Mouse (Mus musculus): ENCODE data around the gene Laptm5. TPM values are rescaled to one million over a fixed set of nuclear protein-coding genes. Genes with fewer than 3 reads are reported as not detected.

Laptm5 gene
- total and polyA plus RNA-seq, 2 experiments from 2014 or later = 28.2 to 36.2 TPM

GRCm38 (mm10) chr4:130914527-130914926 is 1.6 kb downstream of the Laptm5 start:
- Histone ChIP-seq H3K4me3 (ENCODE audit: low read depth, low read length) (no peak overlapping the region), H3K27me3 (ENCODE audit: insufficient read depth, low read length) (no peaks in the 10 kb centered on the region), H3K27ac (ENCODE audit: low read depth, low read length) (no peak overlapping the region), H3K9ac (replicated peaks; ENCODE audit: low read length, poor library complexity, severe bottlenecking) (no peak overlapping the region), H3K36me3 (ENCODE audit: insufficient read depth, low read length) (no peaks in the 10 kb centered on the region), H3K4me2 (ENCODE audit: low read depth, low read length, poor library complexity, severe bottlenecking) (no peak overlapping the region), H3K4me1 (ENCODE audit: insufficient read depth, low read length) (no peaks in the 10 kb centered on the region), H3K9me3 (ENCODE audit: low read length) (no peaks in the 10 kb centered on the region)
- 72% methylated on average over 7 of the region's 7 CpGs for WGBS
- ATAC-seq (ENCODE audit: low FRiP score) (no peak), DNase-seq (ENCODE audit: low spot score) (no peak)
- no peak for TF ChIP-seq CTCF (IDR thresholded peaks at IDR 0.05)

DNA sequence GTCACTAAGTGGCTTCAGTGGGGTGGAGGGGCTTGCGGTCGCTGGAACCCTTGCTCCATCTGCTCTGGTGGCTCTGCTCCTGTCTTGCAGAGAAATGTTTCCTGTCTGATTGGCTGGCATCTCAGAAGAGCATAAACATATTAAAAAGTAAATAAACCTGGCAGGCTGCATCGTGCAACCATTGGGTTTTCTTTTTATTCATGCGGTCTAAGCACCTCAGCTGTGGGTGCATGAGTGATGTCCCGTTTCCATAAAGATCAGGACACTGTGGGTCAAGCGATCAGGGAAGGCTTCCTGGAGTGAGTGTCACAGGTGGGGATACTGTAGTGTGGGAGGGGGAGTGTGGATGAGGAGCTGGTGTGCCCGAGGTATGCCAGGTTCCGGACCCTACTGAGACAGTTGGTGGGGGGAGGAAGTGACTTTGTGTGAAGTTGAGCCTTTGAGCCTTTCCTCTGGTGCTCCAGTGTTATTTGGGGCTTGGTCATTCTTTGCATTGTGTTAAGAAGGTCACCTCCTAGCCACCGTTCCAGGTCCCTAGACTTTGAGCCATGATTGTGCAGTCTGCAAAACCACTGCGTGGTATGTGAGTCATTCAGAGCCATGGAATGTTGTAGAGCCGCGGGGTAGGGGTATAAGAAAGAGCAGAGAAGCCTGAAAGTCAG is 2.2 kb downstream of the Laptm5 start:
- WGBS = 80% methylated on average over 12 of the region's 12 CpGs
- no peaks in the 10 kb centered on the region for H3K27me3 ChIP-seq (ENCODE audit: insufficient read depth, low read length)

GRCm38 (mm10) chr4:130915668-130916035 is 2.7 kb downstream of the Laptm5 start:
- Histone ChIP-seq H3K4me1 (ENCODE audit: insufficient read depth, low read length) (no peaks in the 10 kb centered on the region), H3K9ac (replicated peaks; ENCODE audit: low read length, poor library complexity, severe bottlenecking) (no peak overlapping the region), H3K27ac (ENCODE audit: low read depth, low read length) (no peak overlapping the region), H3K36me3 (ENCODE audit: insufficient read depth, low read length) (no peaks in the 10 kb centered on the region), H3K27me3 (ENCODE audit: insufficient read depth, low read length) (no peaks in the 10 kb centered on the region), H3K9me3 (ENCODE audit: low read length) (no peaks in the 10 kb centered on the region), H3K4me3 (ENCODE audit: low read depth, low read length) (no peak overlapping the region), H3K4me2 (ENCODE audit: low read depth, low read length, poor library complexity, severe bottlenecking) (no peak overlapping the region)
- WGBS = 52% methylated on average over 7 of the region's 7 CpGs
- DNase-seq (ENCODE audit: low spot score) = no peak
- no peak for ATAC-seq (ENCODE audit: low FRiP score)
- no peak for TF ChIP-seq CTCF (IDR thresholded peaks at IDR 0.05)

More for the DNA sequence above, 2.2 kb downstream of the Laptm5 start:
- H3K27ac ChIP-seq (ENCODE audit: low read depth, low read length) = no peak overlapping the region
- no peak overlapping the region for H3K4me2 ChIP-seq (ENCODE audit: low read depth, low read length, poor library complexity, severe bottlenecking)
- DNase-seq (ENCODE audit: low spot score) (no peak), ATAC-seq (ENCODE audit: low FRiP score) (no peak)
- no peaks in the 10 kb centered on the region for H3K4me1 ChIP-seq (ENCODE audit: insufficient read depth, low read length)
- no peak overlapping the region for H3K4me3 ChIP-seq (ENCODE audit: low read depth, low read length)
- H3K9me3 ChIP-seq (ENCODE audit: low read length) = no peaks in the 10 kb centered on the region
- no peaks in the 10 kb centered on the region for H3K36me3 ChIP-seq (ENCODE audit: insufficient read depth, low read length)
- no peak overlapping the region for H3K9ac ChIP-seq (replicated peaks; ENCODE audit: low read length, poor library complexity, severe bottlenecking)
- no peak for TF ChIP-seq CTCF (IDR thresholded peaks at IDR 0.05)

DNA sequence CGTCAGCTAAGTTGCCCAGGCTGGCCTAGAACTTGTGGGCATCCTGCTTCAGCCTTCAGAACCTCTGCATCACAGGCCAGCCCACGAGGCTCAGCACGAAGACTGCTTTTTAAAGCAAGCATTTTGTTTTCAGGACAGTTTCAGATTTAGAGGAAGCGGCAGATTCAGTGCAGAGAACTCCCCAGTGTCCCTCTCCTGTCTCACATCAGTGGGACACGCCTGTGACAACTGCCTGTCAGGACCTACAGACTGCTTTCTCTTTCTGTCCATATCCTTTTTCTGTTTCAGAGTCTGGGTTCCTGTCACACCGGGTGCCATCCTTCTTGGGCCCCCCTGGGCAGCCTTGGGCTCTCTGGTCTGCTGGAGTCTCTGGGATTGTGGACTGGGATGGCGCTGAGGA is 3.7 kb downstream of the Laptm5 start:
- Histone ChIP-seq H3K4me1 (ENCODE audit: insufficient read depth, low read length) (no peaks in the 10 kb centered on the region), H3K27ac (ENCODE audit: low read depth, low read length) (no peak overlapping the region), H3K9me3 (ENCODE audit: low read length) (no peaks in the 10 kb centered on the region), H3K9ac (replicated peaks; ENCODE audit: low read length, poor library complexity, severe bottlenecking) (no peak overlapping the region), H3K36me3 (ENCODE audit: insufficient read depth, low read length) (no peaks in the 10 kb centered on the region), H3K4me3 (ENCODE audit: low read depth, low read length) (no peak overlapping the region), H3K4me2 (ENCODE audit: low read depth, low read length, poor library complexity, severe bottlenecking) (no peak overlapping the region), H3K27me3 (ENCODE audit: insufficient read depth, low read length) (no peaks in the 10 kb centered on the region)
- ATAC-seq (ENCODE audit: low FRiP score) (no peak), DNase-seq (ENCODE audit: low spot score) (no peak)
- 80% methylated on average over 7 of the region's 7 CpGs for WGBS
- no peak for TF ChIP-seq CTCF (IDR thresholded peaks at IDR 0.05)

- Histone ChIP-seq H3K9me3 (ENCODE audit: low read length) (no peaks in the 10 kb centered on the region), H3K36me3 (ENCODE audit: insufficient read depth, low read length) (no peaks in the 10 kb centered on the region), H3K4me3 (ENCODE audit: low read depth, low read length) (no peak overlapping the region), H3K4me1 (ENCODE audit: insufficient read depth, low read length) (no peaks in the 10 kb centered on the region), H3K9ac (replicated peaks; ENCODE audit: low read length, poor library complexity, severe bottlenecking) (no peak overlapping the region), H3K27ac (ENCODE audit: low read depth, low read length) (no peak overlapping the region), H3K4me2 (ENCODE audit: low read depth, low read length, poor library complexity, severe bottlenecking) (no peak overlapping the region), H3K27me3 (ENCODE audit: insufficient read depth, low read length) (no peaks in the 10 kb centered on the region)
- 78% methylated on average over 4 of the region's 4 CpGs for WGBS
- TF ChIP-seq CTCF (IDR thresholded peaks at IDR 0.05) = no peak
- ATAC-seq (ENCODE audit: low FRiP score) = no peak
- no peak for DNase-seq (ENCODE audit: low spot score)
Observed at GRCm38 (mm10) chr4:130917564-130917963, 4.6 kb downstream of the Laptm5 start.

DNA sequence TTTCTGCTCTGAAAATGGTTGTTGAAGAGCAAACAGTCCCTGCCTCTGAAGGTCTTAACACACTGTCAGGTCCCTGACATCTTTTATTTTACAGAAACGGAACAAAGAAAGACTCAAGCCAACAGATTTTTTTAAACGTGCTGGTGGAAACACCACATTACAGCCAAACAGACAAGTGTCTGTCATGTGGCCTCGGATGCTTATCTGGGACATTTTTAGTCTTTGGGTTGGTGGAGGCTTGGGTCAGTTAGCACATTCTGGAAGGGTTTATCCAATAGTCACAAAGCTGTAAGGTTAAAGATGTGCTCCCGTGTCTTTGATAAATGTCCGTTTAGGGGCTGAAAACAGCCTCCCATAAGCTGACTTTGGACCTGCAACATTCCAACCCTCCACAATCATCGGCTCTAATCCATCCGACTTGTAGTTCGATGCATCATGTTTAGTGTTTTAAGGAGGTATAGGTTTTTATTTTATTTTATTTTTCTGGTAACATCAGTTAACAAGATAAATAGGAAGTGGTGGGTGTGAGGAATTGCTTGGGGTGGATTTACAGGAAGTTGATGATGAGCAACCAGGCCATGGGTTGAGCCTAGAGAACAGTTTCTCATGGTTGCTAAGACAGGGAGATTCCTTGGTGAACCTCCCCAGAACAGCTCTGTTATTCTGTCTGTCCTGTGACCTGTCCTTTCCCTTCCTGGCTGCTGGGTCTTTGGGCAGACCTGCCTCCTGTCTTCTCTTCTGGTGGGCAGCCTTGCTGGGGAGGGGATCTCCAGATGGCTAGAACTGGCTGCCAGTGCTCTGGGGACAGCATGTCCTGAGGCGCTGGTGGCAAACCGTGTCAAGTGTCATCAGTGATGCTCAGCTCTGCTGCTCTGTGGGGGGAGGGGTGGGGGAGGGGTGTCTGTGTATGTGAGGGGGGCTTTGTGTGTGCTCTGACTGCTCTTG is 6.2 kb downstream of the Laptm5 start:
- DNase-seq (ENCODE audit: low spot score) = no peak
- H3K9ac ChIP-seq (replicated peaks; ENCODE audit: low read length, poor library complexity, severe bottlenecking) = no peak overlapping the region
- no peaks in the 10 kb centered on the region for H3K36me3 ChIP-seq (ENCODE audit: insufficient read depth, low read length)
- no peak overlapping the region for H3K4me3 ChIP-seq (ENCODE audit: low read depth, low read length)
- no peak overlapping the region for H3K27ac ChIP-seq (ENCODE audit: low read depth, low read length)
- H3K4me2 ChIP-seq (ENCODE audit: low read depth, low read length, poor library complexity, severe bottlenecking) = no peak overlapping the region
- no peaks in the 10 kb centered on the region for H3K4me1 ChIP-seq (ENCODE audit: insufficient read depth, low read length)
- H3K27me3 ChIP-seq (ENCODE audit: insufficient read depth, low read length) = no peaks in the 10 kb centered on the region
- no peak for TF ChIP-seq CTCF (IDR thresholded peaks at IDR 0.05)
- H3K9me3 ChIP-seq (ENCODE audit: low read length) = no peaks in the 10 kb centered on the region
- ATAC-seq (ENCODE audit: low FRiP score) = no peak
- 74% methylated on average over 10 of the region's 10 CpGs for WGBS
